Mouse (Mus musculus) olfactory bulb, adult 2 months (tissue): Measurements from ENCODE around the gene Uvrag.

Experiments
- CTCF ChIP-seq: fragments of 200-500 bp; IDR thresholded peaks from 2 replicates; pipeline ENCODE4 v1.5.1; 2012; ENCODE audit warnings: low read depth, mild to moderate bottlenecking, low read length, moderate library complexity; ENCODE audit not compliant: insufficient read depth
- POLR2A ChIP-seq: fragments of 200-500 bp; IDR thresholded peaks from 2 replicates; pipeline ENCODE4 v1.6.1; 2012; ENCODE audit warnings: mild to moderate bottlenecking, low read depth, low read length, moderate library complexity; ENCODE audit not compliant: insufficient read depth

- TF ChIP-seq CTCF (no peak), POLR2A (no peak)
These were observed 18.3 kb downstream of the Uvrag start for GRCm38 (mm10) chr7:99122651-99123050.
